Mouse (Mus musculus) liver, adult 2 months (tissue): ENCODE data around the gene Mgrn1.

Source experiments
- CTCF ChIP-seq: fragments of 200-500 bp; IDR thresholded peaks from 2 replicates; pipeline ENCODE4 v1.5.1; 2011; ENCODE audit warnings: low read depth, low read length, control low read depth
- POLR2A ChIP-seq: fragments of 200-500 bp; IDR thresholded peaks from 2 replicates; pipeline ENCODE4 v1.6.1; 2011; ENCODE audit warnings: low read length, control low read depth; ENCODE audit not compliant: insufficient read depth; ENCODE audit errors: extremely low read depth

GRCm38 (mm10) chr16:4971626-4972025 is 85.6 kb downstream of the Mgrn1 start:
- TF ChIP-seq CTCF: no peak
- no peak for TF ChIP-seq POLR2A
